In genomic region chr12:101818246-101818607, GRCm38 (mm10) we compare ENCODE assay signal across 8 mouse cellular contexts. TPM values are rescaled to one million over a fixed set of nuclear protein-coding genes. Genes with fewer than 3 reads are reported as not detected.
DNase-seq lines count a peak whose midpoint lies in the region; ATAC-seq and TF ChIP-seq lines count a peak whose summit lies in the region.

No protein-coding gene starts in this region.

- H3K9ac ChIP-seq in lung, embryonic 14.5 days = peak overlapping the region; percentile 58
- no peak overlapping the region for H3K9ac ChIP-seq in forebrain, embryonic 11.5 days (ENCODE audit: low read length)
- peak overlapping the region; percentile 35; the same call in 1 of the 2 replicates for H3K9ac ChIP-seq in neural tube, embryonic 14.5 days (replicated peaks; ENCODE audit: low read depth, low read length)

- DNase-seq in lung, embryonic 14.5 days = peak; percentile 53
- no peak for DNase-seq in lung, postnatal 36 days
- no peak for DNase-seq in forebrain, embryonic 11.5 days (ENCODE audit: low spot score)
- DNase-seq in limb, embryonic 10.5 days (ENCODE audit: low spot score) = no peak
- no peak for DNase-seq in urinary bladder, postnatal 10 days (ENCODE audit: low spot score)
- DNase-seq in cerebellum, postnatal 14 days = no peak
- no peak for DNase-seq in right cerebral cortex, postnatal 4 days

- H3K9me3 ChIP-seq in lung, embryonic 14.5 days (ENCODE audit: low read depth, low read length) = no peaks in the 10 kb centered on the region
- no peaks in the 10 kb centered on the region for H3K9me3 ChIP-seq in forebrain, embryonic 11.5 days (ENCODE audit: control insufficient read depth, low read length)
- no peaks in the 10 kb centered on the region for H3K9me3 ChIP-seq in limb, embryonic 10.5 days (replicated peaks)
- no peaks in the 10 kb centered on the region for H3K9me3 ChIP-seq in neural tube, embryonic 14.5 days (ENCODE audit: control insufficient read depth, low read length)

- H3K36me3 ChIP-seq in lung, embryonic 14.5 days (ENCODE audit: insufficient read depth) = no peaks in the 10 kb centered on the region
- H3K36me3 ChIP-seq in forebrain, embryonic 11.5 days (ENCODE audit: control insufficient read depth, insufficient read depth, low read length) = no peaks in the 10 kb centered on the region
- H3K36me3 ChIP-seq in limb, embryonic 10.5 days = no peaks in the 10 kb centered on the region
- no peaks in the 10 kb centered on the region for H3K36me3 ChIP-seq in neural tube, embryonic 14.5 days (ENCODE audit: control insufficient read depth, insufficient read depth, low read length)

- ATAC-seq in lung, embryonic 14.5 days (ENCODE audit: insufficient read depth) = no peak
- ATAC-seq in forebrain, embryonic 11.5 days (replicated peaks; ENCODE audit: low FRiP score) = 0 out of 2 replicates have a peak, but pooled peaks have one; percentile 3
- no peak for ATAC-seq in neural tube, embryonic 14.5 days (ENCODE audit: low read depth)

- H3K27me3 ChIP-seq in lung, embryonic 14.5 days (ENCODE audit: insufficient read depth, low read length) = no peaks in the 10 kb centered on the region
- H3K27me3 ChIP-seq in forebrain, embryonic 11.5 days (ENCODE audit: control insufficient read depth, insufficient read depth, low read length) = no peaks in the 10 kb centered on the region; the same call in none of the 2 replicates
- no peaks in the 10 kb centered on the region; the same call in 1 of the 2 replicates for H3K27me3 ChIP-seq in limb, embryonic 10.5 days (ENCODE audit: low read depth, poor library complexity, severe bottlenecking)
- H3K27me3 ChIP-seq in neural tube, embryonic 14.5 days (ENCODE audit: control insufficient read depth, insufficient read depth, low read length) = peaks cover 4% of the 10 kb centered on the region; the same call in 1 of the 2 replicates

- no peak for TF ChIP-seq CTCF in lung, embryonic 14.5 days (IDR thresholded peaks at IDR 0.05; ENCODE audit: low read depth)

- peak overlapping the region; percentile 93 for H3K4me2 ChIP-seq in lung, embryonic 14.5 days
- peak overlapping the region; percentile 88; the same call in 1 of the 2 replicates for H3K4me2 ChIP-seq in forebrain, embryonic 11.5 days (ENCODE audit: low read depth, low read length, severe bottlenecking)
- H3K4me2 ChIP-seq in neural tube, embryonic 14.5 days (ENCODE audit: low read depth, low read length) = peak overlapping the region; percentile 92

- H3K27ac ChIP-seq in lung, embryonic 14.5 days (ENCODE audit: low read depth) = peak overlapping the region; percentile 87; the same call in 1 of the 2 replicates
- no peak overlapping the region for H3K27ac ChIP-seq in forebrain, embryonic 11.5 days (ENCODE audit: low read depth, low read length)
- peak overlapping the region; percentile 88 for H3K27ac ChIP-seq in limb, embryonic 10.5 days
- no peak overlapping the region for H3K27ac ChIP-seq in neural tube, embryonic 14.5 days (ENCODE audit: low read depth, low read length)

- WGBS in lung, embryonic 14.5 days = 12% methylated on average over 11 of the region's 11 CpGs
- 30% methylated on average over 11 of the region's 11 CpGs for WGBS in forebrain, embryonic 11.5 days
- 17% methylated on average over 11 of the region's 11 CpGs for WGBS in limb, embryonic 10.5 days
- 37% methylated on average over 11 of the region's 11 CpGs for WGBS in neural tube, embryonic 14.5 days

- 0 out of 2 replicates have a peak, but pooled peaks cover 9% of the 10 kb centered on the region for H3K4me1 ChIP-seq in lung, embryonic 14.5 days (ENCODE audit: insufficient read depth)
- peaks cover 3% of the 10 kb centered on the region; the same call in 1 of the 2 replicates for H3K4me1 ChIP-seq in forebrain, embryonic 11.5 days (replicated peaks; ENCODE audit: control insufficient read depth, insufficient read depth, low read length)
- H3K4me1 ChIP-seq in limb, embryonic 10.5 days = peaks cover 40% of the 10 kb centered on the region
- no peaks in the 10 kb centered on the region for H3K4me1 ChIP-seq in neural tube, embryonic 14.5 days (ENCODE audit: control insufficient read depth, insufficient read depth, low read length)

- H3K4me3 ChIP-seq in lung, embryonic 14.5 days (ENCODE audit: low read depth, low read length) = peak overlapping the region; percentile 50
- H3K4me3 ChIP-seq in forebrain, embryonic 11.5 days (ENCODE audit: low read depth, low read length) = no peak overlapping the region; the same call in 1 of the 2 replicates
- peak overlapping the region; percentile 60 for H3K4me3 ChIP-seq in limb, embryonic 10.5 days
- peak overlapping the region; percentile 43 for H3K4me3 ChIP-seq in neural tube, embryonic 14.5 days (ENCODE audit: low read depth, low read length)

RNA-seq across cellular contexts. Expression of gene Fbln5, which starts 0.6 kb away (rescaled TPM):
- 66.9 and 77.1 TPM in 2 replicates for polyA plus RNA-seq in lung, embryonic 14.5 days (2014; fragmentation: Nextera tagmentation; extraction: Ambion mirVana)
- 9.2 and 12.2 TPM in 2 replicates for polyA plus RNA-seq in forebrain, embryonic 11.5 days (2014; fragmentation: Nextera tagmentation; extraction: Ambion mirVana)
- polyA plus RNA-seq in limb, embryonic 10.5 days (2016; fragmentation: Nextera tagmentation; extraction: Ambion mirVana) = 10.5 and 16.1 TPM in 2 replicates
- 1.9 and 13.4 TPM in 2 replicates for polyA plus RNA-seq in neural tube, embryonic 14.5 days (2014; fragmentation: Nextera tagmentation; extraction: Ambion mirVana)

Comparison
In these comparisons a context has a peak if more than half of its experiments do, and no peak if none do; other contexts are left out.
1. H3K27ac ChIP-seq: peak in lung, embryonic 14.5 days (single experiment) and limb, embryonic 10.5 days (single experiment); none in forebrain, embryonic 11.5 days (single experiment) and neural tube, embryonic 14.5 days (single experiment).
2. Peak in every context shown above with its lines, with median percentiles within 50 percentile points of each other: H3K4me2 ChIP-seq.